Mouse (Mus musculus) brain, embryonic 18.5 days (tissue): ENCODE results near the gene Eif3j1.
"Not testable (repeated sequence)": the region's sequence is repeated elsewhere in the genome, so short reads cannot be mapped to it uniquely, and the experiment has no call there.

Experiments
- DNase-seq: peaks from one replicate; pipeline ENCODE4 v3.0.0-alpha.2; 2012; ENCODE audit warnings: low read depth, low spot score

The Eif3j1 gene

GRCm38 (mm10) chr2:122097686-122098085 lies 69.3 kb downstream of the Eif3j1 start:
- DNase-seq: not testable (repeated sequence)

- no peak for DNase-seq
Observed at GRCm38 (mm10) chr2:122102070-122102469, 73.7 kb downstream of the Eif3j1 start.
